Mouse (Mus musculus) CD4-positive naive resting alpha-beta T cell, adult 57 days (primary cell): ENCODE data around the gene Tmem178b. TPM values are rescaled to one million over a fixed set of nuclear protein-coding genes. Genes with fewer than 3 reads are reported as not detected.

Experiments
- total RNA-seq: library from RNA; stranded (reverse); gene quantifications from one replicate; pipeline ENCODE4 v1.2.4, GENCODE M21; 2023

Gene Tmem178b
- total RNA-seq: 0.24 TPM

GRCm38 (mm10) chr6:39872901-39873591 is at the start of gene Tmem178b:
TSS of gene Tmem178b (plus strand) at chr6:39873271.

Other genes starting within 250 kb of the Tmem178b start
- 30.4 TPM for gene Braf, start 147.8 kb upstream of the Tmem178b start, total RNA-seq
- gene Mrps33, start 62.3 kb upstream of the Tmem178b start, total RNA-seq: 39.7 TPM